Mouse (Mus musculus) embryonic facial prominence, embryonic 13.5 days (tissue): ENCODE results near the gene Cuedc1. TPM values are rescaled to one million over a fixed set of nuclear protein-coding genes. Genes with fewer than 3 reads are reported as not detected.
A peak's percentile ranks its signal among the peaks of the same experiment; 100 is the strongest.

Experiments
- ATAC-seq: fragments of 200-750 bp; cut with Nextera tagmentation; 2 replicates; pipeline ENCODE4 v1.8.0; 2017; ENCODE audit warnings: low read depth; ENCODE audit not compliant: insufficient number of reproducible peaks, insufficient read depth, low FRiP score, low TSS enrichment
- H3K27ac ChIP-seq: fragments of 300-500 bp; sonication (generic); 2 replicates; pipeline ENCODE4 v1.5.1; 2015; ENCODE audit warnings: moderate library complexity, mild to moderate bottlenecking, inconsistent platforms
- H3K27me3 ChIP-seq: fragments of 300-500 bp; sonication (generic); 2 replicates; pipeline ENCODE4 v1.6.1; 2015; ENCODE audit warnings: mild to moderate bottlenecking, inconsistent platforms
- H3K36me3 ChIP-seq: fragments of 300-500 bp; sonication (generic); 2 replicates; pipeline ENCODE4 v1.6.1; 2015; ENCODE audit warnings: mild to moderate bottlenecking, inconsistent platforms
- H3K4me1 ChIP-seq: fragments of 300-500 bp; sonication (generic); 2 replicates; pipeline ENCODE4 v1.6.1; 2015; ENCODE audit warnings: inconsistent platforms
- H3K4me2 ChIP-seq: fragments of 300-500 bp; sonication (generic); 2 replicates; pipeline ENCODE4 v1.6.1; 2015; ENCODE audit warnings: moderate library complexity, mild to moderate bottlenecking, inconsistent platforms
- H3K4me3 ChIP-seq: fragments of 300-500 bp; sonication (generic); 2 replicates; pipeline ENCODE4 v1.5.1; 2015; ENCODE audit warnings: mild to moderate bottlenecking, inconsistent platforms
- H3K9ac ChIP-seq: fragments of 300-500 bp; sonication (generic); 2 replicates; pipeline ENCODE4 v1.6.1; 2015; ENCODE audit warnings: mild to moderate bottlenecking, inconsistent platforms
- H3K9me3 ChIP-seq: fragments of 300-500 bp; sonication (generic); 2 replicates; pipeline ENCODE4 v1.6.1; 2016; ENCODE audit warnings: inconsistent platforms
- WGBS: fragments of 180-500 bp; shearing (Covaris S2); methylation state at CpG from one replicate; pipeline ENCODE4 v1.1.7; 2015; ENCODE audit warnings: mixed read lengths; 5-methylcytosine and 5-hydroxymethylcytosine counted together
- polyA plus RNA-seq: library from polyadenylated mRNA; unstranded; fragments of >200 nt; fragmentation: Nextera tagmentation; extraction: Ambion mirVana; gene quantifications from 2 replicates; pipeline ENCODE4 v1.2.1, GENCODE M21; 2015

Cuedc1 gene
- polyA plus RNA-seq, 1 experiment from 2014 or later: 34.9 TPM

- Histone ChIP-seq H3K36me3 (0 out of 2 replicates have a peak, but pooled peaks cover 5% of the 10 kb centered on the region), H3K9ac (no peak overlapping the region), H3K27me3 (no peaks in the 10 kb centered on the region), H3K4me1 (peaks cover 57% of the 10 kb centered on the region), H3K27ac (peak overlapping the region; percentile 72), H3K4me2 (no peak overlapping the region), H3K4me3 (no peak overlapping the region), H3K9me3 (no peaks in the 10 kb centered on the region)
- 45% methylated on average over 5 of the region's 5 CpGs for WGBS
- ATAC-seq: no peak
Measured at GRCm38 (mm10) chr11:88123021-88123420, 25.2 kb downstream of the Cuedc1 start.

GRCm38 (mm10) chr11:88123731-88124130, 25.9 kb downstream of the Cuedc1 start:
- Histone ChIP-seq H3K4me3 (no peak overlapping the region), H3K27ac (peak overlapping the region; percentile 72), H3K4me1 (peaks cover 50% of the 10 kb centered on the region), H3K9ac (no peak overlapping the region), H3K4me2 (peak overlapping the region; percentile 11; the same call in 1 of the 2 replicates), H3K36me3 (0 out of 2 replicates have a peak, but pooled peaks cover 5% of the 10 kb centered on the region), H3K27me3 (no peaks in the 10 kb centered on the region), H3K9me3 (no peaks in the 10 kb centered on the region)
- 27% methylated on average over 6 of the region's 6 CpGs for WGBS
- ATAC-seq: no peak

- no peak for ATAC-seq
- Histone ChIP-seq H3K9me3 (no peaks in the 10 kb centered on the region), H3K9ac (no peak overlapping the region), H3K4me3 (no peak overlapping the region), H3K4me1 (peaks cover 45% of the 10 kb centered on the region), H3K4me2 (no peak overlapping the region), H3K36me3 (0 out of 2 replicates have a peak, but pooled peaks cover 5% of the 10 kb centered on the region), H3K27ac (no peak overlapping the region; the same call in 1 of the 2 replicates), H3K27me3 (no peaks in the 10 kb centered on the region)
- WGBS: 63% methylated on average over 7 of the region's 7 CpGs
Measured at GRCm38 (mm10) chr11:88125483-88125882, 27.6 kb downstream of the Cuedc1 start.

- Histone ChIP-seq H3K4me3 (no peak overlapping the region), H3K4me1 (peaks cover 46% of the 10 kb centered on the region), H3K4me2 (no peak overlapping the region), H3K9ac (0 out of 2 replicates have a peak overlapping the region, but pooled peaks have one; percentile 32), H3K27me3 (no peaks in the 10 kb centered on the region), H3K27ac (peak overlapping the region; percentile 58), H3K9me3 (no peaks in the 10 kb centered on the region), H3K36me3 (0 out of 2 replicates have a peak, but pooled peaks cover 1% of the 10 kb centered on the region)
- WGBS: 19% methylated on average over 5 of the region's 5 CpGs
- ATAC-seq: no peak
Measured at GRCm38 (mm10) chr11:88126306-88126793, 28.5 kb downstream of the Cuedc1 start.

- H3K4me2 ChIP-seq: no peak overlapping the region
- no peaks in the 10 kb centered on the region for H3K9me3 ChIP-seq
- H3K27ac ChIP-seq: no peak overlapping the region
- H3K9ac ChIP-seq: no peak overlapping the region
- peaks cover 45% of the 10 kb centered on the region for H3K4me1 ChIP-seq
- H3K36me3 ChIP-seq: 0 out of 2 replicates have a peak, but pooled peaks cover 2% of the 10 kb centered on the region
- H3K27me3 ChIP-seq: no peaks in the 10 kb centered on the region
- H3K4me3 ChIP-seq: no peak overlapping the region
- WGBS: 95% methylated on average over 9 of the region's 9 CpGs
- no peak for ATAC-seq
Measured at GRCm38 (mm10) chr11:88128461-88128860, 30.6 kb downstream of the Cuedc1 start.

GRCm38 (mm10) chr11:88129281-88129680, 31.4 kb downstream of the Cuedc1 start:
- no peaks in the 10 kb centered on the region for H3K9me3 ChIP-seq
- WGBS: 58% methylated on average over 3 of the region's 3 CpGs
- ATAC-seq: no peak
- no peak overlapping the region for H3K4me2 ChIP-seq
- H3K27me3 ChIP-seq: no peaks in the 10 kb centered on the region
- 0 out of 2 replicates have a peak, but pooled peaks cover 8% of the 10 kb centered on the region for H3K36me3 ChIP-seq
- H3K4me3 ChIP-seq: no peak overlapping the region
- H3K27ac ChIP-seq: no peak overlapping the region
- H3K9ac ChIP-seq: no peak overlapping the region
- peaks cover 37% of the 10 kb centered on the region for H3K4me1 ChIP-seq

- no peaks in the 10 kb centered on the region for H3K9me3 ChIP-seq
- H3K27me3 ChIP-seq: no peaks in the 10 kb centered on the region
- no peak overlapping the region for H3K9ac ChIP-seq
- H3K4me2 ChIP-seq: no peak overlapping the region
- H3K4me3 ChIP-seq: no peak overlapping the region
- peaks cover 35% of the 10 kb centered on the region for H3K4me1 ChIP-seq
- H3K36me3 ChIP-seq: 0 out of 2 replicates have a peak, but pooled peaks cover 10% of the 10 kb centered on the region
- ATAC-seq: no peak
- WGBS: 91% methylated on average over 10 of the region's 10 CpGs
- no peak overlapping the region for H3K27ac ChIP-seq
Measured at GRCm38 (mm10) chr11:88129935-88130334, 32.1 kb downstream of the Cuedc1 start.

GRCm38 (mm10) chr11:88131847-88132246, 34.0 kb downstream of the Cuedc1 start:
- Histone ChIP-seq H3K4me1 (peaks cover 18% of the 10 kb centered on the region), H3K9me3 (no peaks in the 10 kb centered on the region), H3K27me3 (no peaks in the 10 kb centered on the region), H3K9ac (no peak overlapping the region), H3K36me3 (0 out of 2 replicates have a peak, but pooled peaks cover 10% of the 10 kb centered on the region), H3K4me2 (no peak overlapping the region), H3K27ac (peak overlapping the region; percentile 55), H3K4me3 (no peak overlapping the region)
- ATAC-seq: peak; percentile 48; the same call in 1 of the 2 replicates
- WGBS: 52% methylated on average over 8 of the region's 8 CpGs

GRCm38 (mm10) chr11:88135218-88135617, 37.4 kb downstream of the Cuedc1 start:
- Histone ChIP-seq H3K4me1 (peaks cover 36% of the 10 kb centered on the region), H3K27ac (no peak overlapping the region)
- ATAC-seq: no peak

GRCm38 (mm10) chr11:88137814-88138425, 40.1 kb downstream of the Cuedc1 start:
- H3K27ac ChIP-seq: no peak overlapping the region
- no peak overlapping the region for H3K4me2 ChIP-seq
- no peaks in the 10 kb centered on the region for H3K9me3 ChIP-seq
- no peak overlapping the region for H3K4me3 ChIP-seq
- H3K27me3 ChIP-seq: no peaks in the 10 kb centered on the region
- H3K9ac ChIP-seq: no peak overlapping the region
- peaks cover 12% of the 10 kb centered on the region; the same call in 1 of the 2 replicates for H3K36me3 ChIP-seq
- ATAC-seq: no peak
- H3K4me1 ChIP-seq: peaks cover 37% of the 10 kb centered on the region
- WGBS: 68% methylated on average over 12 of the region's 12 CpGs

More at GRCm38 (mm10) chr11:88135218-88135617, 37.4 kb downstream of the Cuedc1 start:
- H3K36me3 ChIP-seq: 0 out of 2 replicates have a peak, but pooled peaks cover 10% of the 10 kb centered on the region
- H3K9ac ChIP-seq: no peak overlapping the region
- H3K4me3 ChIP-seq: no peak overlapping the region
- WGBS: 53% methylated on average over 7 of the region's 7 CpGs
- H3K27me3 ChIP-seq: no peaks in the 10 kb centered on the region
- no peak overlapping the region for H3K4me2 ChIP-seq
- no peaks in the 10 kb centered on the region for H3K9me3 ChIP-seq

GRCm38 (mm10) chr11:88139256-88139861, 41.5 kb downstream of the Cuedc1 start:
- Histone ChIP-seq H3K9ac (peak overlapping the region; percentile 1; the same call in 1 of the 2 replicates), H3K36me3 (peaks cover 6% of the 10 kb centered on the region; the same call in 1 of the 2 replicates), H3K4me2 (peak overlapping the region; percentile 37), H3K4me3 (no peak overlapping the region), H3K27me3 (no peaks in the 10 kb centered on the region), H3K27ac (no peak overlapping the region), H3K4me1 (peaks cover 43% of the 10 kb centered on the region), H3K9me3 (no peaks in the 10 kb centered on the region)
- WGBS: 9% methylated on average over 20 of the region's 20 CpGs
- ATAC-seq: no peak
